Mouse (Mus musculus): Measurements from ENCODE around the gene Pcdh15. TPM values are rescaled to one million over a fixed set of nuclear protein-coding genes. Genes with fewer than 3 reads are reported as not detected.

Gene Pcdh15
- polyA plus RNA-seq, 2 experiments from 2014 or later, result 0.16 TPM; not detected in 1

DNA sequence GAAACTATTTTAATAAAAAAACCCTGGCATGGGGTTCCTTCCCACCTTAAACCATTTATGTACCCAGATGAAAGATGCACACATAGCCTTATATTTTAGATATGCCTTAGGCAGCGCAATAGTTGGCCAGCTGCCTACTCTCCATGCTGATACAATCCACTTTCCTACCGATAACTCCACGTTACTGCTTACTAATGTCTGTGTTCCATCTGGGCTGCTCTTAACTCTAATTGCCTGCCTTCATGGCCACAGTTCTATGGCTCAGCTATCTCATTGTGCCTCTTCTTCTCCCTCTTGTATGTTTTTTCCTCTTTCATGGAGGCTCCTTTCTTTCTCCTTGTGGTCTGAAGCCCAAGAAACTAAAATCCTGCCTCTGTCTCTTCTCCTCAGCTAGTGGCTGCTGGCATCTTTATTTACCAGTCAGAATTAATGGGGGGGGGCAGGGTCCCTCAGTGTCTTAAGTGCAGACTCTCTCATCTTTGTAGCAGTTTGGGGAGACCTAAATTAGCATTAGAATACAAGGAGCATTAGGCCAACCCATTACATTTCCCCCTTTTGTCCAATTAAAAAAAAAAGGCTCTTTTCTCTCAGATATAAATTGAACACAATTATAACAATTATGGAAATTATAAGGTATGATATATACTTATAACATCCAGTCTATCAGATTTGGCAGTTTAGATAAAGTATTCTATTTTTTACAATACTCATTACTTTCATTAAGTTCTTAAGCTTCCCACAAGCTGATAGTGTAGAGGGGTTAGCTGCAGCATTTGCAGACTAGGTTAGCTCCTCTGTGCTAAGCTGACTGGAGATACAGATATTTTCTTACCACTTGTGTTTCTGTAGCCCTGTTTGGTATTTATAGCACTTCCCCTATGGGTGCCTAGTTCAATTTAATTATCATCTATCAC is 1240.4 kb downstream of the Pcdh15 start:
- no peak for ATAC-seq

DNA sequence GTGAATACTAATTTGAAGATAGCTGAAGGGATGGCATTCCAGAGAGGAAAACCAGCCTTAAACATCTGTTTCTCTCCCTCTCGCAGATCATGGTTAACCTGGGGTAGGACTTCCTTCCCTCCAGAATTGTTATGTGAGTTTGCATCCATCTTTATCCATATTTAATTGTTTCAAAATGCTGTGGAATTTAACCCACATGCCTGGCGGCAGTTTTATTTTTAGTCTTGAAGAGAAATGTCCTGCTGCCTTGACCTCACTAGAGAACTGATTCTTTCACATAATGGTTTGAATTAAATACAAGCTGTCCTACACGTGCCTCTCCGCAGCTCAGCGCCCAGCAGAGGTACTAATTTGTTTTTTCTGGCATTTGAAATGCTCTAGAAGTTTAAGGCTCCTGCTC is 1260.4 kb downstream of the Pcdh15 start:
- ATAC-seq, result no peak

DNA sequence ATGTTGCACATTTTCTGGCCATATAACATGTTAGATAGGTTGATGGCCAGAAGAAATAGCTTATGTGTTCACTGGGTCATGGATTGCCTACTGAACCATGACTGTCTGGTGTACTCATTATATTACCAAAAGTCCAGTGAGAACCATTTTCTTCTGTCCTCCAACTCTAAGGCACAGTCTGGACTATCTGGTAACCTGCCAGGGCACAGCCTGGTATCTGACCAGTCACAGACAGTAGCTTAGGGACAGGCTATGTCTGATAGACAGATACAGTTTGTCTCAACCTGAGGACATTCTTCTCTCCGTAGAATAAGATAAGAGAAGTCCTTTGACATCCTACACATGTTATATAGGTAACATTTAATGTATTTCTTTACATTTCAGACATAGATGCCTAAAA is 1279.6 kb downstream of the Pcdh15 start:
- ATAC-seq, result no peak

DNA sequence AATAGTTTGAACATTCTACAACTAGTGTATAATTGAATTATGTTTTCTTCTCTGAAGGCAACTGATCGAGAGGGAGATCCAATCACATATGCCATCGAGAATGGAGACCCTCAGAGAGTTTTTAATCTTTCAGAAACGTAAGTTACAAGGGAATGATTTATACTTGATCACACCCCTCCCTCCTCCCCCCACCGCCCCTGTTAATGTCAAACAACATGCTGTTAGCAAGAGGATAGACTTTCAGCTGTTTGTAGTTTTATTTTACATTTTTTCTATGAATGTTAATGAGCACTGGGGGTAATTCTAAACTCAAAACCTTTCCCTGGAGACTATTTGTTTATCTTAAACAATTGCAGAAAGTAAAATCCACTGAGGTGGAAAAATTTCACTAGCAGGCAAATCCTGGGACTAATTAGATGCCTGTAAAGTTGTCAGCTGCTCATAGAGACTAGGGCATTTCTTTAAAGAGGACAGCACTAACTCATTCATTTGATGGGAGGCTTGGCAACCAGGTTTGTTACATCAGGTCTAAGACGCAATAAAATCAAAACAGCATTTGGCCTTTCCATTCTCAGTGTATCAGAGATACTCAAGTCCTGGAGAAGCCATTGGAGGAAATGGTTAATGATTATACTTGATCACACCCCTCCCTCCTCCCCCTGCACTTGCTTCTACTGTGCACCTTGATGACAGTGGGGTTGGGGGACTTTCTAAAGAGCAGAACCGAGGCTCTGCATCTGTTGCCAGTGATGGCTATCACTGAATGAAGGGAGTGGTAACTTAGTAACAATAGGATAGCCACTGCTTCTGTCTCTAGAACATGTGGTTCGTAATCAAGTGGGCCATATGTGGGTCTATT is 1280.4 kb downstream of the Pcdh15 start:
- no peak for ATAC-seq

DNA sequence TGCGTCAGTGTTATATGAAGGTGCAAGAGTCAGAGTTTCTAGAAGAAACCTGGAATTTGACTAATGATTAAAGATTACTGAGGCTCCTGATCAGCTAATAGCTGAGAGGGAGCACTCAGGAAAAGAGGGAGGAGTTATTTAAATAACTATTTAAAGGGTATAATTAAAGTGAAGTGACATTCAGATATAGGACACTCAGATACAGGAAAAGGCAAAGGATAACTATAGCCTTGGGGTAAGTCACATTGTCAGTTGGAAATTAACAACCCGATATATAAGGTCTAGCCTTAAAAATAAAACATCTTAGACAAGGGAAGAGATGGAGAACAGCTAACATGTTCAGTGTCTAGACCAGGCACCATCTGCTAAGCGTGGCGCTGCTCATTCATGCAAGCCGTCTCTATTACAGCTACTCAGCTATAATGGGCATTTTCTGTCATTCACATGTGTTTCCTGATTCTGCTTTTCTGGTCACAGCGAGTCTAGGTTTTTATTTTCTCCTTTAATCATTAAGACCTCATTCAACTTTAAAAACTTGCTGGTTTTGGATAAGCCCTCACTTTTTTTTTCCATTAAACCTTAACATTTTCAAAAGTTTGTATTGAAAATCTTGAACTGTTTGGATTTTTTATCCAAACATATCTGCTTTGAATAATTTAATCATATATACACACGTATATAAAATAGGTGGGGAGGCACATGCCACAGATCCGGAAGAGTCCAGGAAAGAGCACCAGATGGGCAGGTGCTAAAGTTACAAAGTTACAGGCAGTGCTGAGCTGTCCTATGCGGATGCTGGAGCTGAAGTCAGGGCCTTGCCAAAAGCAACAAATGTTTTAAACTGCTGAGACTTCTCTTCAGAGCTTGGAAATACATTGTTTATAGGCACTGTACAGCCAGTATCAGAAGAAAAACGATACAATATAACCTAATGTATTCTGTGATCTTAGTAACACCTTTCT is 1288.7 kb downstream of the Pcdh15 start:
- ATAC-seq, result no peak

DNA sequence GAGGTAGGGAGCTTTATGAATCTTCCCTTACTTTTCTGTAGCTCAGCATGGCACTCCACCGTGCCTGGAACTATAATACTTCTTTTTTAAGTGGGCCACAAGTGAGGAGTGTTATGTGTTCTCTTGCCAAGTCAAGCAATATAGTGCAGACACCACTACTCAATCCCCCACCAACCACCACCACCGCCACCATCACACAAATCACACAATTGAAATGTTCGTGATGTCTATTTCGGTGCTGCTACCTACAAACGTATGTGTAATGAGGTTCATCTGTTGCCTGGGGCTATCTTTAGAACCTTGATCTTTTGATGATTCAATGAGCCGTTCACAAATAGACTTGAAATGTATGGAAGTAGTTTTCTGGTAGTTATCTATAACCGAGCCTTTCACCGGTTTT is 1304.0 kb downstream of the Pcdh15 start:
- no peak for ATAC-seq

DNA sequence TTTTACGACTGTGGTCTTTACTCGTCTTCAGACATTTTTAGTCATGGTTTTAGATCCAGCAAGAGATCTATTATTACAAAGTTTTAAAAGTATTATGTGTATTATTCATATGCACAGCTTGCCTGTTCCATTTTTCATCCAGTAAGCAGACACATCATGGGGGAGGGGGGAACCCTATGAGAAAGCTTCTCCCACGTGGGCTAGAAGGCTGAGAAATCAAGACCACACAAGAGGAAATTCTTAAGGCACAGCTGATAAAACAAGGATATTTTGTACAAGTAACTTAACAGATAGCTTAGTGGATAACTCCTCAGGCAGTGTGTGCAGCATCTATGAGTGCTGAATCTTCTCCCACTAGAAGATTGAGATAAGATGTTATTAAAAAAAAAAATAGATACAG is 1314.9 kb downstream of the Pcdh15 start:
- ATAC-seq, result no peak

DNA sequence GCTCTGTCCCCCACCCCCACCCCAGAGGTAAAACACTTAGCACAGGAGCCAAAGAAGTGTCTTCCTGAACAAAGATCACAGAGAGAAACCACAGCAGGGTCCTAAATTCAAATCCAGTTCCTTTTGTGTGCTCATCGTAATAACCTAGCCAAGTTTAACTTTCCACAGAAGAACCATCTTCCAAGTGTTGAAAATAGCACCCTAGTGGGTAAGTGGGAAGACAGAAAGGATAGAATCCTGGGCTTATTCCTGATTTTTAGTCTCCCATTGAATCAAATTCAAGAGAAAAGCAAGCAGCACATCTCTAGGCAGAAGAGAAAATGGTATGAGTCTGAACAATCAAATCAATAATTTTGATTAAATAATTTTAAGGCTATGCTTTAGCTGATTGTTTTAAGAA is 1315.8 kb downstream of the Pcdh15 start:
- no peak for ATAC-seq

DNA sequence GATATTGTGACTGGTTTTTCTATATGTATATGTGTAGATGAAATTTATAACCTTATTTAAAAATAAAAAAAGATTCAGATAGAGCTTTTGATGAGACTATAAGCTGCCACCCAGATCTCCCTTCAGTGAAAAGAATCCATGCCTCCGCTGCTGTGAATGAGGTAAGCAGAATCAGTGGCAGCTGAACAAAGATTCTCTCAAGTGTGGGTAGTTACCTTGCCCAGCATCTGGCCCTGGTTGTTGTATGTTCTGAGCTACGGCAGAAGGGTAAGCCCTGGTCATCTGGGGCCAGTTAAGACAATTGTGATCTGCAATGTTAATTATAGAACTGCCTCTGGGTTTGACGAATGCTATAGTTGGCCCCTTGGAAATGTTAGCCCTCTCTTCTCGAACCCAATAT is 1316.2 kb downstream of the Pcdh15 start:
- ATAC-seq, result no peak

DNA sequence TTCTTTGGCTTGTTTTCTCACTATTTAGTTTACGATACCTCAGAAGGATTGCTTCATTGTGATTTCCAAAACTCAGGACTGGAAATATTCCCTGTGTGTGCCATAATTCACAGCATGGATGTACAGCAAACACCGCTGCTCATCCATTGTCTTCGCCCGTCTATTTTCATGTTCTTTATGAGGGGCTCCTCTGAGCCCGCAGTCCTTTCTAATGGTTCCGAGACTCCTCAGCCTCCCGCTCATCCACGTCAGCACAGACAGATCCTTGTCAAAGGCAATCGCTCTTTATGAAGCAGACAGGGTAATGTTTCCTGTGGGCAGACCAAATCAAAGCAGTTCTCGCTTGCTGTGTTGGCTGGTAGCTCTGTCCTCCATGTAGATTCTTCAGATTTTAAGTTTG is 1316.8 kb downstream of the Pcdh15 start:
- ATAC-seq, result no peak

DNA sequence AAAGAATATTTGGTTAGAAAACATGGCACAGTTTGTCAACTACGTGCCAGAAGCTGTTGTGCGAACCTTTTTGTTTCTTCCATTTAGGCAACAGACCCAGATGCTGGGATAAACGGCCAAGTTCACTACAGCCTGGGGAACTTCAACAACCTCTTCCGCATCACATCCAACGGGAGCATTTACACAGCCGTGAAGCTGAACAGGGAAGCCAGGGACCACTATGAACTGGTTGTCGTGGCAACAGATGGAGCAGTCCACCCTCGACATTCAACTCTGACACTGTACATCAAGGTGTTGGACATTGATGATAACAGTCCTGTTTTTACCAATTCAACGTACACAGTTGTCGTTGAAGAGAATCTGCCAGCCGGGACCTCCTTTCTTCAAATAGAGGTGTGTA is 1350.9 kb downstream of the Pcdh15 start:
- ATAC-seq, result no peak

DNA sequence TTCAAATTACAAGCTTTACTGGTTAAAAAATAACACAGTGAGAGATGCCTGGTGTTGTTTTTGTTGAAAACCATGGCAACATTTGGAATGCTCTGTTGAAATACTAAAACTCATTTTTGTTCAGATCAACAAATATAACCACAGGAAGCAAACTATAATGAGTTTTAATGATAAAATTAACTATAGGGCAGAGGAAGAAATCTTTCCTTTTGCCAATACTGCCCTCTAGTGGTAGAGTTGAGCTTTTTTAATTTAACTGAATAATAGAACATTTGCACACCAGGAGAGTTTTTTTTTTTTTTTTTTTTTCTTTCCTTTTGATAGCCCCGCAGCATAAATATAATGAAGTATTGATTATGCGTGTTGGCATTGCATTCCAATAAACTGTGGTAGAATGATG is 1364.8 kb downstream of the Pcdh15 start:
- ATAC-seq, result no peak

DNA sequence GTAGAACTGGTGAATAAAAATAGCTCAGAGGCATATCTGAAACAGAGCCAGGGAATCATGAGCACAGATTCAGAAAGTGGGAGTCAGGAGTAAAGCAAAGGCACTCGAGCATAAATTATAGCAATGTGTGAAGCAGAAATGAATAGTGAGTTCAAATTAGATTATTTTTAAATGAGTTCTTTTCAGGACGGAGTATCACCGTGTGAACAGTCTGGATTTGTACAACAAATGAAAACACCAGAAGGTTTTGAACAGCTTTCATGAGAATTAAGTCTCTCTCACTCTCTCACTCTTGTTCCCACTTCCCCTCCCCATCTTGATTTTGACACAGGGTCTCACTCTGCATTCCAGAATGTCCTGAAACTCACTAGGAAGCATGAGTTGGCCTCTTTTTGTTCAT is 1381.6 kb downstream of the Pcdh15 start:
- no peak for ATAC-seq

DNA sequence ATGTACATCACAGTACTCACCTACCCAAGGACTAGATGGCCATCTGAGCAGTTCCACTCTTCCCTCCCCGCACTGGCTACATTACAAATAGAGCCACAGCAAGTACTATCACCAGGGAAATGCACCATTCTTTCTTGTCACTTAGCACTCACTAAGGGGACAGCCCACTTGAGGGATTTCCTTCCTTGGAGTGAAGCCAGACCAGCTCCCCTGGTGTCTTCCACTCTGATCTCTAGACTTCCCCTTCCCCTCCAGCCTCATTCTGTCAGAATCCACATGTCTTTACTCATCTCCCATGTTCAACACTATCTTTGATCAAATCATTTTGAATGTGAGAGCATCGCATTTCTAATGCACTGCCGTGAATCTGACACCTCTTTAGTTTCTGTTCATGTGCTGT is 1413.2 kb downstream of the Pcdh15 start:
- ATAC-seq, result no peak

DNA sequence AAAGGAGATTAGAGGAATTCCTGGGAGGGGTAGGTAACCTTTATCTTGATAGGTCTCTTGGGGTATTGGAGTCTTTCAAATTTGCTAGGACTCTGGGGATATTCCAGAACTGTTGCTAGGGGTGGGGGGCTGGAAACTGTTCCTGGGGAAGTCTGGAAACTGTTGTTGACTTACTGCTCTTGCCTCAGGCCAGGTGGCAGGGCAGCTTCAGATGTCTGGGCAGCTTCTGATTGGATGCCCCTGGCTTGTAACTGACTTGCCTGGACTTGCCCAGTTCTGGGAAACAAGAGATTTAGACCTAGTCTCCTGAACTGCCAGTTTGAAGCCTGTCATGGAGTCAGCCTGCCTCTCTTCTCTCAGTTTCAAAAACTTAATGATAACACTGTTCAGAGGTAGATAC is 1414.6 kb downstream of the Pcdh15 start:
- no peak for ATAC-seq

DNA sequence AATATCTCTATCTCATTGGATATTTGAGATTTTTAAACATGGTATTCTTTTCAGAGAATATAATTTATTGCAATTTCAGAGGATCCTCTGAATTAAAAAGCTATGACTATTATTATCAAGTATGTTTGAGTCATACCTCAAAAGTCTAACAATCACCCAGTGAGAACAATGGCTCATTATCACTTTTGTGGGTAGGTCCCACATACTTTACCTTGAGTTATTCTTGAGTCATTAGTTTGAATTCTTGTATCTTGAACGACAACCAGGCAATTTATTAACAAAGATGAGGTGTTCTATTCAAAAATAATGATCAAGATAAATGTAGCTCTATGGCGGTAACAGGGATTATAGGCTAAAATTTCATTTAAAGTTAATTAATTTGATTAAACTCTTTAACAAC is 1439.2 kb downstream of the Pcdh15 start:
- no peak for ATAC-seq

DNA sequence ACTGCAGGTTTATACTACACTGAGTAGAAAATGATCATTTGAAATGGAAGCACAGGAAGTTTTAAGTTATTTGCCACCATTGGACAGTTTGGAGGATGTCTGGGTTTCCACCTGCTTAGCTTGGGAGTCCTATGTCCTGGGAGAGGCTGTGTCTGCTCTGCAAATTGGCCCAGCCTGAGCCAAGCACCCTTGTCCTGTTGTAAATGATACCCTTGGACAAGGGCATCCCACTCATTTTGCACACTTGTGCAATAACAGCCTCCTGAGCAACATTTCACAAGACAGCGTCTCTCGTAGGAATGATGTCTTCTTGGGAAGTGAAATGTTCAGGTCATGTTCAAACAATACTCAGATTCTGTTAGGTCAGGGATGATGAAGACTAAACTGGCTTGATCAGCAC is 1456.2 kb downstream of the Pcdh15 start:
- no peak for ATAC-seq

DNA sequence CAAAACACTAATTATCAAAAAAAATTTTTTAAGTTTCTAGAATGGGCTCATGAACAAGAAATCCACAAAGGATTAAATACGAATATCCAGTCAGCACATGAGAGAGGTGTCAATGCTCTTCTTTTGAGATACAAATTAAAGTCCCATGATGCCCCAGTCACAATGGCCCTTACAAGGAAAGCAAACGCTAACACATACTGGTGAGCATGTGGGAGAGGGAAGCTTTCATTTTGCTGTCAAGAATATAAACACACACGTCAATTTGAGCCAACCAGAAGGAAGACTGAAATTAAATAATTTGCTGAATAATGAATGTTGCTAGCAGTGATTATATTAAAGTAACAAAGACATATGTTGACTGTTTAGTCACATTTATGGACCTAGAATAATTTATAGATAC is 1470.5 kb downstream of the Pcdh15 start:
- no peak for ATAC-seq

DNA sequence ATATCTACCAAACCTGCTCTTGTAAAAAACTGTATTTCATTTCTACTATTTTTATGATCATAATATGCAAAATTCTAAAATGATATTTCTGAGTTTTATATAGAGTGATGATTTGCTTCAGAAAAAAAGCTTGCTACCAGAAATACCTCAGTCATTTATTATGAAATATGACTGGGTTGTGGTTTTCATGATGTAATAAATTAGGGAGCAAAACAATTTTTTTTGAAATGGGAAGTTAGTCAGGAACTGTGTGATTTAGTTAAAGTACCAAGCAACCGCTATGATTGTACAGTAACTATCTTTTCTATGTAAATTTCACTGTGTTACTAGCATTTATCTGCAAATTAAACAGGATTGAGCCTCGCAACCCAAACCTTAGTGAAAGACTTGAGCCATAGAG is 1480.8 kb downstream of the Pcdh15 start:
- no peak for ATAC-seq

DNA sequence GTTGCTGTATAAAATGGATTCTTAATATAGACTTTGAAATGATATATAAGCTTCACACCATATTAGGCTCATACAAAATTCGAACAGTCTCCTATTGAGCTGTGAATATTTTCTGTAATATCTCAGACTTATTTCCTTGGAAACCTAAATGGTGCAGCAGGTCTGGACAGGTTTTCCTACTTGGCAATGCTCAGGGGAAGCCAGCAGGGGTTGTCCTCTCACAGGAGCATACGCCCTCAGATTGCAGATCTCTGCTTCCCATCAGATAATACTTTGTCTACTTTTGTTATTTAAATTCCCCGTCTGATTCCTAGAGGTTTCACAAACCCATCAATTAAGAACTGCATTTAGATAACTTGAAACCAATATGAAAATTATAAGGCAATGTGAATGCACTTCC is 1492.7 kb downstream of the Pcdh15 start:
- ATAC-seq, result no peak

DNA sequence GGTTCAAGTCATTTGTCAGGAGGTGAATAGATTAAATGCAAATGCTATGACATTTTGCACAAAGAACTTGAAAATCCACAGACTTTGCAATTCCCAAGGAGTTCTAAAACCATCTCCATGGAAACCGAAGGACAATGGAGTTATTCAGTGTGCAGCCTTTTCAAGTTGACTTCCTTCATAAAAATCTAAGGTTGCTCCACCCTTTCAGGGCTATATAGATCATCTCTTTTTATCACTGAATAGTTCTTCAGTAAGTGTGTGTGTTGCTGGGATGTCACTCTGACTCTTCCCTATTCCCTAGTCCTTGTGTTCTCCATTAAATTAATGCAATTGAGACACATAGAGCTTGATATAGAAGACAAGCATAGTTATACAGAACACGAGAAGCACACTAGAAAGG is 1508.5 kb downstream of the Pcdh15 start:
- no peak for ATAC-seq

DNA sequence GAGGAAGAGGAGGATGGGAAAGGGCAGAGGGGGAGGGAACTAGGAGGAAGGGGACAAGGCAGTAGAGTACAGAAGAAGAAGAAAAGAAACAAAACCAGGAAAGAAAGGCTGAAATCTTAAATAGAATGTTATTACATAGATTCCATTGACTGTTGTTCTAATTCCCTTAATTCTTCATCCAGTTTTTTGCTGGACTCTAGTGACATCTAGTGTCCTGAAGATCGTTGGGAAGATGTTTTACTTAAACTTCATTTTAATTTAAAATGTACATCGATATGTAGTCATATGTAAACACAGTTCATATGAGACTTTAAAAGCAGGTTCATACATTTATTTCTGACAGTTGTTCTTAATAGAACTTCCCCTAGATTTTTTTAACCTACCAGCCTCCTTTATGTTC is 1522.7 kb downstream of the Pcdh15 start:
- ATAC-seq, result no peak

DNA sequence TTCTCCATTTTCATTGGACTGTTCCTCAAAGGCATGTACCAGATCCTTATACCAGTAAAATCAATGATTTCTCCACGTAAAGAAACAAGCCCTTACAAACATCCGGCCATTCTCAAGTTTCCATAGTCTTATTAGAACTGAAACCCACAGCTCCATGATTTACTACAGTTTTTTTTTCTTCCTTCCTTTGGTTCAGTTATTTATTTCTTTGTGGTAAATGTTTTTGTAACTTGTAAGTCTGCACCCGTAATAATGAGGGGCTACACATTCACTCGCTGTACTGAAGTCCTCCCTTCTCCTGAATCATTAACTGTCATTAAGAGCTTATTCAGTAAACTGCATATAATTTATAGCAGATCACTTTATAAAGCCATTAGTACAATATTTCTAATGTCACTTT is 1526.6 kb downstream of the Pcdh15 start:
- ATAC-seq, result no peak
